Mouse (Mus musculus) brain, embryonic 18.5 days (tissue): Measurements from ENCODE around the gene Rapgef1.
"Not testable (repeated sequence)": the region's sequence is repeated elsewhere in the genome, so short reads cannot be mapped to it uniquely, and the experiment has no call there.

ENCODE experiments used
- DNase-seq: peaks from one replicate; pipeline ENCODE4 v3.0.0-alpha.2; 2012; ENCODE audit warnings: low read depth, low spot score

Rapgef1 gene

GRCm38 (mm10) chr2:29703104-29704081 lies 83.9 kb downstream of the Rapgef1 start:
- no peak for DNase-seq

- DNase-seq, result no peak
Measured at GRCm38 (mm10) chr2:29705493-29705892, 86.0 kb downstream of the Rapgef1 start.

- DNase-seq, result no peak
Measured at GRCm38 (mm10) chr2:29706726-29707620, 87.5 kb downstream of the Rapgef1 start.

GRCm38 (mm10) chr2:29707731-29708130 lies 88.2 kb downstream of the Rapgef1 start:
- no peak for DNase-seq

GRCm38 (mm10) chr2:29708209-29708608 lies 88.7 kb downstream of the Rapgef1 start:
- DNase-seq, result not testable (repeated sequence)

- DNase-seq, result no peak
Measured at GRCm38 (mm10) chr2:29711038-29711437, 91.5 kb downstream of the Rapgef1 start.

- DNase-seq, result no peak
Measured at GRCm38 (mm10) chr2:29711877-29712276, 92.4 kb downstream of the Rapgef1 start.

- no peak for DNase-seq
Measured at GRCm38 (mm10) chr2:29713501-29713900, 94.0 kb downstream of the Rapgef1 start.

- DNase-seq, result no peak
Measured at GRCm38 (mm10) chr2:29714127-29714526, 94.6 kb downstream of the Rapgef1 start.

GRCm38 (mm10) chr2:29716143-29716542 lies 96.6 kb downstream of the Rapgef1 start:
- no peak for DNase-seq

GRCm38 (mm10) chr2:29716691-29717090 lies 97.2 kb downstream of the Rapgef1 start:
- no peak for DNase-seq

- no peak for DNase-seq
Measured at GRCm38 (mm10) chr2:29718581-29718980, 99.1 kb downstream of the Rapgef1 start.

GRCm38 (mm10) chr2:29723132-29723531 lies 103.6 kb downstream of the Rapgef1 start:
- DNase-seq, result no peak

GRCm38 (mm10) chr2:29724664-29725365 lies 105.3 kb downstream of the Rapgef1 start:
- no peak for DNase-seq

- DNase-seq, result no peak
Measured at GRCm38 (mm10) chr2:29729500-29729899, 110.0 kb downstream of the Rapgef1 start.

- DNase-seq, result no peak
Measured at GRCm38 (mm10) chr2:29731545-29731944, 112.0 kb downstream of the Rapgef1 start.

GRCm38 (mm10) chr2:29732559-29732958 lies 113.0 kb downstream of the Rapgef1 start:
- DNase-seq, result no peak

- DNase-seq, result no peak
Measured at GRCm38 (mm10) chr2:29733348-29733747, 113.8 kb downstream of the Rapgef1 start.

GRCm38 (mm10) chr2:29735708-29736107 lies 116.2 kb downstream of the Rapgef1 start:
- DNase-seq, result no peak

GRCm38 (mm10) chr2:29737209-29737925 lies 117.8 kb downstream of the Rapgef1 start:
- DNase-seq, result no peak

GRCm38 (mm10) chr2:29738799-29739198 lies 119.3 kb downstream of the Rapgef1 start:
- DNase-seq, result no peak
